11 mouse cellular contexts compared by ENCODE assay signal in genomic region chr12:73937353-73937752, GRCm38 (mm10). TPM values are rescaled to one million over a fixed set of nuclear protein-coding genes. Genes with fewer than 3 reads are reported as not detected.
DNase-seq lines count a peak whose midpoint lies in the region; ATAC-seq lines count a peak whose summit lies in the region.
"Had no signal": no experiment of that assay in that cellular context is flagged by ENCODE, and none has a peak within 500 bp of the region (broad histone marks: within the 10 kb centered on the region; RNA-seq: fewer than 3 reads in every experiment).

Gene Gm49321 (plus strand): TSS chr12:73937653.

- 94% methylated on average over 1 of the region's 1 CpGs for WGBS in heart, embryonic 10.5 days
- WGBS in lung, embryonic 16.5 days = 91% methylated on average over 1 of the region's 1 CpGs
- WGBS in neural tube, embryonic 14.5 days = 93% methylated on average over 1 of the region's 1 CpGs

- H3K9me3 ChIP-seq in heart, embryonic 10.5 days = no peaks in the 10 kb centered on the region
- no peaks in the 10 kb centered on the region for H3K9me3 ChIP-seq in lung, embryonic 16.5 days (ENCODE audit: control insufficient read depth, low read length)
- H3K9me3 ChIP-seq in neural tube, embryonic 14.5 days (ENCODE audit: control insufficient read depth, low read length) = no peaks in the 10 kb centered on the region

- H3K9ac ChIP-seq in lung, embryonic 16.5 days (ENCODE audit: low read length) = no peak within 1 kb of the TSS
- no peak within 1 kb of the TSS for H3K9ac ChIP-seq in neural tube, embryonic 14.5 days (replicated peaks; ENCODE audit: low read depth, low read length)

- intact Hi-C loops in left cerebral cortex, postnatal 10 days (cut with DNase I) = no loop called here

- H3K27me3 ChIP-seq in heart, embryonic 10.5 days (ENCODE audit: insufficient read depth, poor library complexity, severe bottlenecking) = no peaks in the 10 kb centered on the region
- no peaks in the 10 kb centered on the region for H3K27me3 ChIP-seq in lung, embryonic 16.5 days (ENCODE audit: control insufficient read depth, insufficient read depth, low read depth, low read length)
- no peaks in the 10 kb centered on the region for H3K27me3 ChIP-seq in neural tube, embryonic 14.5 days (ENCODE audit: control insufficient read depth, insufficient read depth, low read length)

- DNase-seq in heart, embryonic 10.5 days (ENCODE audit: low spot score) = no peak
- DNase-seq in heart, adult 8-10 months (ENCODE audit: low spot score) = no peak
- no peak for DNase-seq in lung, postnatal 25 days (ENCODE audit: low spot score)
- no peak for DNase-seq in left cerebral cortex, postnatal 10 days (ENCODE audit: extremely low spot score in 1 of 2, low spot score in 2 of 2)
- no peak for DNase-seq in cerebellum, postnatal 14 days
- DNase-seq in cerebellum, adult 11 months = no peak
- DNase-seq: embryo, embryonic 11 days; lung, adult 18-20 months had no signal

- no peak within 1 kb of the TSS for H3K4me2 ChIP-seq in lung, embryonic 16.5 days (ENCODE audit: low read depth, low read length)
- H3K4me2 ChIP-seq in neural tube, embryonic 14.5 days (ENCODE audit: low read depth, low read length) = no peak within 1 kb of the TSS

- peaks cover 94% of the 10 kb centered on the region for H3K36me3 ChIP-seq in heart, embryonic 10.5 days
- peaks cover 43% of the 10 kb centered on the region for H3K36me3 ChIP-seq in lung, embryonic 16.5 days (ENCODE audit: control insufficient read depth, insufficient read depth, low read length)
- H3K36me3 ChIP-seq in neural tube, embryonic 14.5 days (ENCODE audit: control insufficient read depth, insufficient read depth, low read length) = peaks cover 42% of the 10 kb centered on the region

- H3K4me3 ChIP-seq in heart, embryonic 10.5 days = no peak within 1 kb of the TSS
- no peak within 1 kb of the TSS for H3K4me3 ChIP-seq in lung, embryonic 16.5 days (ENCODE audit: low read length)
- H3K4me3 ChIP-seq in neural tube, embryonic 14.5 days (ENCODE audit: low read depth, low read length) = no peak within 1 kb of the TSS

- H3K4me1 ChIP-seq in heart, embryonic 10.5 days = no peaks in the 10 kb centered on the region
- no peaks in the 10 kb centered on the region for H3K4me1 ChIP-seq in lung, embryonic 16.5 days (replicated peaks; ENCODE audit: control insufficient read depth, insufficient read depth, low read length)
- no peaks in the 10 kb centered on the region for H3K4me1 ChIP-seq in neural tube, embryonic 14.5 days (ENCODE audit: control insufficient read depth, insufficient read depth, low read length)

- ATAC-seq in lung, embryonic 16.5 days (ENCODE audit: low read depth) = no peak
- no peak for ATAC-seq in neural tube, embryonic 14.5 days (ENCODE audit: low read depth)

- H3K27ac ChIP-seq in heart, embryonic 10.5 days = no peak within 1 kb of the TSS
- H3K27ac ChIP-seq in lung, embryonic 16.5 days (ENCODE audit: low read length) = no peak within 1 kb of the TSS
- no peak within 1 kb of the TSS for H3K27ac ChIP-seq in neural tube, embryonic 14.5 days (ENCODE audit: low read depth, low read length)

RNA-seq across cellular contexts. Expression of gene Gm49321, which starts in this region (rescaled TPM):
- 13.8 and 15.8 TPM in 2 replicates for polyA plus RNA-seq in heart, embryonic 10.5 days (2016; fragmentation: Nextera tagmentation; extraction: Ambion mirVana)
- total RNA-seq in heart, adult 8-10 months (2022) = 10 to 100 TPM in 1 of 4 experiments, 1 to 10 TPM in 3; 5.1 to 10.5 (median 6.7) TPM
- 9.3 and 10.9 TPM in 2 replicates for polyA plus RNA-seq in lung, embryonic 16.5 days (2015; fragmentation: Nextera tagmentation; extraction: Ambion mirVana)
- 10 to 100 TPM; 10.9 to 11.3 TPM for total RNA-seq in left cerebral cortex, postnatal 10 days (2021)
- 18.4 and 21.2 TPM in 2 replicates for polyA plus RNA-seq in neural tube, embryonic 14.5 days (2014; fragmentation: Nextera tagmentation; extraction: Ambion mirVana)
- total RNA-seq: neutrophil, adult 5-6 weeks had no signal
